Mouse (Mus musculus) heart, postnatal 14 days (tissue): ENCODE measurements at regions not wholly inside any gene's neighbourhood (a gene's known extent, or its start where the extent isn't known, plus 50 kb on each side); places are given as distances from the start of the nearest gene placed in this dataset.
"Not testable (repeated sequence)": the region's sequence is repeated elsewhere in the genome, so short reads cannot be mapped to it uniquely, and the experiment has no call there.

ENCODE experiments used
- DNase-seq, 2 experiments: peaks; one replicate each; pipeline ENCODE4 v3.0.0; 2021 to 2022
- intact Hi-C: fragments of 180-260 bp; cut with DNase I; formaldehyde crosslinking; loops from one replicate; pipeline ENCODE4 v1.15.1; 2025

GRCm38 (mm10) chr10:31143856-31144488 is 169.2 kb upstream of the Hddc2 start:
- intact Hi-C loops = no loop called here
- no peak for DNase-seq

GRCm38 (mm10) chr10:31144489-31144872 is 168.7 kb upstream of the Hddc2 start:
- no peak for DNase-seq
- intact Hi-C loops = no loop called here

- intact Hi-C loops = no loop called here
- peak; percentile 73 to 77 for DNase-seq
These were observed 140.0 kb upstream of the Hddc2 start for GRCm38 (mm10) chr10:31173169-31173686.

- DNase-seq = no peak
- intact Hi-C loops = no loop called here
These were observed 123.6 kb upstream of the Hddc2 start for GRCm38 (mm10) chr10:31189577-31189976.

GRCm38 (mm10) chr10:31212164-31212563 is 101.0 kb upstream of the Hddc2 start:
- intact Hi-C loops, DNase-seq: not testable (repeated sequence)

- intact Hi-C loops = no loop called here
These were observed 100.3 kb upstream of the Hddc2 start for GRCm38 (mm10) chr10:31212778-31213454.

GRCm38 (mm10) chr10:31221902-31222301 is 91.3 kb upstream of the Hddc2 start:
- no peak for DNase-seq
- intact Hi-C loops = no loop called here

More at GRCm38 (mm10) chr10:31212778-31213454, 100.3 kb upstream of the Hddc2 start:
- DNase-seq = no peak

- intact Hi-C loops = no loop called here
- DNase-seq = peak in 1 of 2 experiments; percentile 9
These were observed 84.1 kb upstream of the Hddc2 start for GRCm38 (mm10) chr10:31229078-31229477.

- intact Hi-C loops = no loop called here
- DNase-seq = peak in 1 of 2 experiments; percentile 34
These were observed 70.7 kb upstream of the Hddc2 start for GRCm38 (mm10) chr10:31242442-31242966.

GRCm38 (mm10) chr10:31252584-31253381 is 60.4 kb upstream of the Hddc2 start:
- intact Hi-C loops = no loop called here
- DNase-seq = peak; percentile 13 to 24

GRCm38 (mm10) chr10:31256934-31257333 is 56.2 kb upstream of the Hddc2 start:
- DNase-seq = no peak
- intact Hi-C loops = no loop called here

- DNase-seq = no peak
- intact Hi-C loops = no loop called here
These were observed 55.6 kb upstream of the Hddc2 start for GRCm38 (mm10) chr10:31257611-31258010.

- peak; percentile 11 to 18 for DNase-seq
- intact Hi-C loops = no loop called here
These were observed 52.3 kb upstream of the Hddc2 start for GRCm38 (mm10) chr10:31260914-31261313.
